Mouse (Mus musculus) liver, postnatal 0 days (tissue): ENCODE measurements around the gene Timm8a1.

Experiments
- CTCF ChIP-seq: sonication (generic); IDR thresholded peaks from 2 replicates; pipeline ENCODE4 v1.5.1; 2016; ENCODE audit warnings: antibody characterized with exemption, low read depth
- EP300 ChIP-seq: IDR thresholded peaks from 2 replicates; pipeline ENCODE4 v1.6.1; 2016; ENCODE audit warnings: antibody characterized with exemption, low read depth, mild to moderate bottlenecking

DNA sequence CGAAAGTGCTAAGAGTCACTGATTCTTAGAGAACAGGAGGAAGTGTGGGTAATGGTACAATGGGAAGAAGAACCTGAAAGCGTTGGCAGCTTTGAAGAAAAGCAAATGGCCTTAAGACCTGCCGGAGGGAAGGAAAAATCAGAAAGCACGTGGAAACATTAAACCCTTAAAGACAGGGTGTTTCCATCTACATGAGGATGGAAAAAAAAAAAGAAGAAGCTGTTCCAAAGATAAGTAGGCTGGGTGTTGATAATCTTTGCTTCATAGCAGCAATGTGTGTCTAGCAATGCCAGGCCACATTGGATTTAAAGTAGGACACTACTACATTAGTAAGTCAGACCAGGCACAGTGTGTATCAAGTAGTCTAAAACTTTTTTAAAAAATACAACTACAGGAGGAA lies 16.4 kb downstream of the Timm8a1 start:
- TF ChIP-seq CTCF (no peak), EP300 (no peak)
